Mouse (Mus musculus): ENCODE results near the gene Cd160.

Cd160 gene

GRCm38 (mm10) chr3:96759695-96760094 is 69.5 kb downstream of the Cd160 start:
- peak; percentile 91 for DNase-seq (ENCODE audit: low read depth)

DNA sequence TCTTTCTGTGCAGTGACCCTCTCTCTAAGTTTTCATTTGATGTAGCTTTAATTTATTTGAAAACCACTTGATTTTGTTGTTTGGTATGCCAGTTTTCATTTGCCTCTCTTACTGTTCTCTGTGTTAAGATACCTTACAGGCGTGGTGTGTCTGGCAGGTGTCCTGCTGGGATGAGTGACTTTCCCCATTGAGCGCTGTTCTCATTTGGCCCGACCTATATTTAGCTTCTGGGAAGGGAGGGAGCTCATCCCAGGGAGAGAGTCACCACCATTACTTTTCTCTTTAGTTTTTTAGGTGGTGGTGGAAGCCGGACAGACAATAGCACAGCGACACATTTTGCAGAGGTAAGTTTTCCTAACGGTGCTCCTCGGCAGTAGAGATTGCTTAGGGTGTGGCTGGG is 71.5 kb downstream of the Cd160 start:
- DNase-seq (ENCODE audit: low read depth): no peak

- DNase-seq (ENCODE audit: low read depth): no peak
Measured at GRCm38 (mm10) chr3:96755935-96756334, 73.2 kb downstream of the Cd160 start.
